Mouse (Mus musculus): ENCODE measurements at regions not wholly inside any gene's neighbourhood (a gene's known extent, or its start where the extent isn't known, plus 50 kb on each side); places are given as distances from the start of the nearest gene placed in this dataset.

DNA sequence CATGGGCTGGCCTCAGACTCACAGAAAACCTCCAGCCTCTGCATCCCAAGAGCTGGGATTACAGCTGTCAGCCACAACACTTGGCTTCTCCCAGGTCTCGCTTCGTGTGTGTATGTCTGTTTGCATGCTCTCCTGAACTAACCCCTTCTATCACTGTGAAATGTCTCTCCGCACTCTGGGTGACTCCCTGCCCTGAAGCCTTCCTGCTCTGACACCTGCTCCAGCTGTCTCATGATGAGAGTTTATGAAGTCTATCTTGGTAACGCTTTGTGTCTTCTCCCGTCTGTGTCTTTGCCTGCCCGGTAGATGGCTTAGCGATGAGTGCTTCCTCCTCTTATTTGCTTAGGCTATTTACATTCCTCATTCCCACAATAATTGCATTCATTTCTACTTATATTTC is 133.0 kb downstream of the Ndufa10 start:
- DNase-seq, result no peak

GRCm38 (mm10) chr1:92338589-92338988 is 135.1 kb downstream of the Ndufa10 start:
- no peak for DNase-seq

DNA sequence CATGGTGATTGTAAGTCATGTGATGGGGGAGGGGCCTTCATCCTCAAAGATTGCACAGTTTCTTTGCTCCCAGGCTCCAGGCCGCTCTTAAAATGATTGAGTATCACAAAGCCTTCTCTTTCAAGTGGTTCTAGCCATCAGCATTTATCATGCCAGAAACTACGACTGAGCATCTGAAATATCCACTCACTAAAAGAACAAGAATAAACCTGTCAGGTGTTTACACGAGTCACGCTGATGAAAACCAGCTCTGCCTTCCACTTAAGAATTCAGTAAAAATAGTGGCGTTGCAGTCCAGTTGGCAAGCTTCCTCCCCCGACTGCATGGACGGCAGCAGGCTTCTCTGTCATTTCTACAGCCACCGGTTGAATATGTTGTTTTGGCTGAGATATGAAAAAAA is 136.2 kb downstream of the Ndufa10 start:
- no peak for DNase-seq

DNA sequence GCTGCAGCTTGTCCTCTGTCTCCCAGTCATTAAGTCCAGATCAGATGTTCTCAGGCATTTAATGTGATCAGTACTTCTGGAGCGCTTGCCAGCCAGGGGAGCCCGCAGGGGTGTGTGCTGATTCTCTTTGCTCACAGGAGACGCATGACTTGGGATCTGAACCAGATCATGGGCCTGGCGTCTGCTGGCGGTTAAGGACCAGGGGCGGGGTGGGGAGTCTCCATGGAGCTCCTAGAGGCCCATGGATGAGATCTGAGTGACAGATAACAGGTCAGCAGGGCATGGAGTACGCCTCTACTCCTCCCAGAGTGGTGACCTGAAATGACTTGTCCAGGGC is 136.7 kb upstream of the Hdac4 start:
- no peak for DNase-seq

- DNase-seq, result no peak
Observed at GRCm38 (mm10) chr1:92331559-92332247, 136.2 kb upstream of the Hdac4 start.

DNA sequence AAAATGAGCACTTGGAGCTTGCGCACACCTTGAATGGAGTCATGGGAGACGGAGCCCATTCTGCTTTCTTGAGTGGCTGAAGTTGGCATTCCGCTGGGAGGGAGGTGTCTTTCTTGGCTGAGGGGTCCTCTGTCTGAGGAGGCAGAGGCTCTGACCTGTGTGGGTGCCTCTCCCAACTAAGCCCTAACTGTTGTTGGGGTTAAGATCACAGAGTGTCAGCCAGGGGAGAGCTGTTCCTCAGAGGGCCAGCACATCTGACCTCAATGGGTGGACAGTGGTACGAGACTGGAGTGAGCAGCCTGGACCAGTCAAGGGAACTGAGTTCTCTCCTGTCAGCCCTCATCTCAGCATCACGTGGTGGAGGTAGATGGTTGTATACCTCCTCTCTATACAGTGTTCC is 134.7 kb upstream of the Hdac4 start:
- DNase-seq, result no peak

GRCm38 (mm10) chr1:92329491-92329890 is 134.0 kb upstream of the Hdac4 start:
- DNase-seq, result no peak

- no peak for DNase-seq
Observed at GRCm38 (mm10) chr1:92327141-92327540, 131.6 kb upstream of the Hdac4 start.

DNA sequence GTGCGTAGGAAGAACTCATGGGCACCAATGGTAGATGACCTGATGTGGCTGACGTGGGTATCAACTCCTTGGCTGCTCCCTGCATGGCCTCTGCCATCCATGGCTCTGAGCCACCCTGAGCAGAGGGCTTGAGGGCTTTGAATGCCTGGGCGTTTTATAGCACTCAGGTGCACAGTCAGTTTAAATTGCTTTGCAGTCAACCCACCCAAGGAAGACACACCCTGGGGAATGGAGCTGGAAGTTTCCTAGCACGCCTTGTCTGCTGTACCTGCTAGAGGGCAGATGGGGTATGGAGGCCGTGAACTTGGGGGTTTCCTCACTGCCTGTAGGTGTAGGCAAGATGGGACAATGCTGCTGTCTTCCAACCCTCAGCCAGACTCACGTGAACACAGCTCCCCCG is 129.8 kb upstream of the Hdac4 start:
- DNase-seq, result no peak

GRCm38 (mm10) chr1:92324091-92324950 is 128.8 kb upstream of the Hdac4 start:
- DNase-seq, result no peak

- no peak for DNase-seq
Observed at GRCm38 (mm10) chr1:92317131-92317530, 121.6 kb upstream of the Hdac4 start.

DNA sequence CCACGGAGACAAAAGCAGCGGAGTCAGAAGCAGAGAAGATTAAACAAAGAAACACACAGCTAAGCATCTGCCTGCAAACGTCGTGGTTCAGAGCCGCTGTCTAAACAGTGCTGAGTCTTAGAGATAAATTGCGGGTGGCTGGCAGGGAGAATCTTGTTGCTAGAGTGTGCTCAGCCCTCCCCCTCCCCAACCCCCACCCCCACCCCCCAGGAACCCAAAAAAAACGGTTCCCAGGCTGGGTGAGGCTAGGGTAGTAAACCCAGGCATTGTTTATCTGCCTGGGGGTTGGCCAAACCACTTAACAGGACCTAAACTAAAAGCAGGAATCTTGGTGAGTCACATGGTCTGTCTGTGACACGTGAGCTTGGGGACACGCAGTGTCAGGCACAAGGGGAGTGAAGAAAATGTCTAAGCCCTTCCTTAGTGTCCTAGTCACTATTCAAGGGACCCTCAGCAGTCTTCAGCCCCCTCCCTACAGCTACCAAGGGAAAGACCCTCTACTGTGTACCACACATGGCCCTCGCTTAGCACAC is 120.8 kb upstream of the Hdac4 start:
- DNase-seq, result no peak

DNA sequence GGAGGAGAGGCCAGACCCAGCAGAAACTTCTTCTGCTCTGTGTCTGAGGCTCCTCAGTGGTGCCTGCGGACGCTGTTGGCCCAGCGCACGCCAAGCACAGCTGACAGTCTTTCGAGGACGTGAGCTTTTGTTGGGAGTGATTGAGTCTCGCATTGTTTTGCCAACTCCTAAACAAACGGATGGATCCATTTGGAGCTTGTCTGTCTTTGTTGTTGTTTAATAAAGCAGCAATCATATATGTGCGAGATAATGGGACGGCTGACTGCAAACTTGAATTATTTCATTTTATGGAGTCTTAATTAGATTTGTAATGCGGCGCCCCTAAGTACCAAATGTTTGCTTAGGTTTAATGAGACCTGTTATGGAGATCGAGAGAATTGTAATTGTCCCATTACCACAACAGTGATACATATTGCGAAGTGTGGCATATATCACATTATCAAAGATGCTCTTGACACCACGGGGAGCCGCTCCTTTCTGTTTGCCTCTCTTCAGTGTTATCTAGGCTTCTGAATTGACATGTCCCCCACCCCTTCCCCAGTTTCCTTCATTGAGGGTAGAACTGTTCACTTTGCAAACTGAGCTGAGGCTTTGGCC is 117.6 kb upstream of the Hdac4 start:
- DNase-seq, result no peak

DNA sequence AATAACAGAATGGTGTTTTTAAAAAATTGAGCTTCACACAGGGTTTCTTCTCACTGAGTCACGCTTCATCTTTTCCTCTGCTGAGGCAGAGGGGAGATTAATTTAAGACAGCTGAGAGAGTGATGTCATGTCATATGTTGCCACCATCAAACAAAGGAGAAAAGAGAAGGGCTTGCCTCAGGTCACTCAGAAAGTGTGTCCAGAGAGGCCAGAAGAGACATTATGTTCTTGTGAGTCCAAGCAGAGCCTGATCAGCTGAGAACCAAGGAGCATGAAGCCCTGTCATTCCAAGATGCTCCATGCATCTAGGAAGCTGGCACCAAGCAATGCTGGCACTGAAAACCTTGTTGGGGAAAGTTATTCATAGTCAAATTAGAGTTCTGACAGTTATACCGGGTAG is 114.4 kb upstream of the Hdac4 start:
- no peak for DNase-seq

GRCm38 (mm10) chr1:92309381-92309780 is 113.9 kb upstream of the Hdac4 start:
- DNase-seq, result no peak

DNA sequence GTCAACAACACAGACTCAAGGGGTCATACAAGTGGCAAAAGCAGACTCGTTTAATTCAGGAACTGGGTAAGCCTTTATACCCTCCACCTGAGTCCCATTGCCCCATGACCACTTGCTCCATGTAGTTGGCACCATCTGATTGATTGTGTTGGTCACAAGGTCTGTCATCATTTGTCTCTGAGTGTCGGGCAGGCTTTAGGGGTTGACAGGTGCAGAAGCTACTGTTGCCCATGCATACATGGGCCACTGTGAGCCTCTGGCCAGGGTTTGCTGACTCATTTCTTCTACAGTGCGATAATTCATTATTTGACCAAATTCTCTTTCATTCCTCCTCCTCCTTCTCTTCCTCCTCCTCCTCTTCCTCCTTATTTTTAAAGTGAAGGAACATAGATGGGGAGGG is 113.0 kb upstream of the Hdac4 start:
- no peak for DNase-seq

GRCm38 (mm10) chr1:92306042-92306441 is 110.5 kb upstream of the Hdac4 start:
- no peak for DNase-seq

DNA sequence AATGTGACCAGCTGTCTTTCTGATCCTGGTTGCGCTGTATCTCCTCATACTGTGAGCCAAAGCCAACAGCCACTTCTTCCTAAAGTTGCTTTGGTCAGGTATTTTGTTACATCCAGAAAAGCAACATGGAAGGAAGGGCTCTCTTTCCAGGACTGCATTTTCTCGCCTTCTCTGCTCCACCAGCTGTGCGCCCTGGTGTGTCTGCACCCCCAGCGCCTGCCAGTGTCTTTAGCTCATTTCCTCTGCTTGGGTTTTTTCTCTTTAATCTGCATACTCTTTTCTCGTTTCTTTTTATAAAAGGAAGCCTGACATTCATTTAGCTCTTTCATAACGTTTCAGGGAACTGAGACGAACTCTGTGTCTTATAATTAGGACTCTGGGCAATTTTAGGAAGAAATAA is 103.5 kb upstream of the Hdac4 start:
- DNase-seq, result no peak

DNA sequence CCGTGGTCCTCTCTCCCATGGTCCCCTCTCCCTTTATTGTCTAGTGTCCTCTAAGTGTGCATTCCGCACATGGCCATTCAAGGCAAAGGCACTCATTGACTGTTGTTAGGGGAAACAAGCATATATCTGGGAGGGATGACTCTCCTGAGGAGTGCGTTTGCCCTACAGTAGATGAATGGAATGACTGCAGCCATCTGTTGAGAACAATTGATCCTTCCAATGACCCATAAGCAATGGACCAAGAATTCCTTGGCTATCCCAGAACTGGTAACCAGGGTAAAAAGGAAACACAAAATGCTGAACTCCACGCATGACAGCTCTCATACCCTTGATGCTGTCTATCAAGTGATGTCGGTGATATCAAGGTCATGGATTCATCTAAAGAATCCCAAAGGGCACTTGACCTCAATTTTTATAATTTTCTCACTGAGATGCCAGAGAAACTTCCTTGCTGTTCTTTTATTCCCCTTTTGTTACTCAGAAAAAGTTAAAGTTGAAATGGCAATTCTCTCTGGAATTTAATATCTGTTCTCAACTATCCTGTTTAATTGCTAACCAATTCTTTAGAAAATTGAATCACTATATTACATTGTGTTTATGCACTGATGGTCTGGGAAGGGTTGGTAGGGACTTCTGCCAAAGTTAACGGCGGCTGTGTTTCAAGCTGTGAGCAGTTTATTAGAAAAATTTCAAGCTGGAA is 97.3 kb upstream of the Hdac4 start:
- DNase-seq, result no peak

GRCm38 (mm10) chr1:92286966-92287342 is 91.5 kb upstream of the Hdac4 start:
- no peak for DNase-seq

DNA sequence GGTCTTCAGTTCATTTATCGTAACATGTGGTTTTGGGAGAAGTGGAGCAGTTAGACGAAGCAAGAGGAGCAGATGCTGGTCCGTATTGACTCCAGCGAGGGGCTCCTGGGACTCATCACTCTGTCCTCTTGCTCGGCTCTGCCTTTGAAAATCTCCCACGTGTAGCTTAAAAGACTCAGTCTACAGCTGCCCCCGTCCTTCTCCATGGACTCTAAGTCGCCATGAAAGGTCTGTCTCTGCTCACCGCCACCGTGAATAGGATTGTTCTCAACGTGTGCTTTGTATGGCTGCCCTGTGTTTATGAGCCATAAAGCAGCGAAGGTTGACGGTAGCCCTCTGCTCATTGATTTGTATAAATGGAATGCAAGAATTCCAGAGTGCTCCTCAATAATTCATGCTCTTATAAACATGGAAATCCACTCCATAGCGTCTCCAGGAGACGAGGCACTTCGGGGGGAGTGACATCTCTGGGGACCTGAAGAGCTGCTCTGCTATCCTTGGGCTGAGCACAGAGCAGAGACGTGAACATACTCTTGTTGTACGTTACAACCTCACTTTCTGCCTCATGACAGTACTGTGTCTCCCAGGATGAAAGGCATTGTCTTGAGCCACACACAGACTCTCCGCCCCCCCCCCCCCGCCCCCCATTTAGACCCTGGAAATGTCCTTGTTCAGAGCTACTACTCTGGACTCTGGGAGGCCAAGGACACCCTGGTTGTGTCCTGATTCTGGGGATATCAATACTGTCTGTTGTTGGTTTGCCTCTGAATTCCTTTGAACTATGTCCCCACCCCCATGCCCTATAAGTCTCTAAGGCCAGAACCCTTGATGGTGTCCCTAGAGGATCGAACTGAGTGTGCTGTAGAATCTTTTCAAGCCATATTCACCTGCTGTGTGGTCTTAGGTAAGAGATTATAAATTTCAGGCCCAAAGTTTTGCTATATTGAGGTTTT is 90.8 kb upstream of the Hdac4 start:
- no peak for DNase-seq

- no peak for DNase-seq
Observed at GRCm38 (mm10) chr1:92284155-92284554, 88.7 kb upstream of the Hdac4 start.

Data from kidney, adult 8-10 months (tissue).